Mouse (Mus musculus) cerebellum, adult 8-10 months (tissue): Measurements from ENCODE around the gene Lhb.
"Not testable (repeated sequence)": the region's sequence is repeated elsewhere in the genome, so short reads cannot be mapped to it uniquely, and the experiment has no call there.

Source experiments
- DNase-seq: peaks from one replicate; pipeline ENCODE4 v3.0.0; 2022

Lhb gene

DNA sequence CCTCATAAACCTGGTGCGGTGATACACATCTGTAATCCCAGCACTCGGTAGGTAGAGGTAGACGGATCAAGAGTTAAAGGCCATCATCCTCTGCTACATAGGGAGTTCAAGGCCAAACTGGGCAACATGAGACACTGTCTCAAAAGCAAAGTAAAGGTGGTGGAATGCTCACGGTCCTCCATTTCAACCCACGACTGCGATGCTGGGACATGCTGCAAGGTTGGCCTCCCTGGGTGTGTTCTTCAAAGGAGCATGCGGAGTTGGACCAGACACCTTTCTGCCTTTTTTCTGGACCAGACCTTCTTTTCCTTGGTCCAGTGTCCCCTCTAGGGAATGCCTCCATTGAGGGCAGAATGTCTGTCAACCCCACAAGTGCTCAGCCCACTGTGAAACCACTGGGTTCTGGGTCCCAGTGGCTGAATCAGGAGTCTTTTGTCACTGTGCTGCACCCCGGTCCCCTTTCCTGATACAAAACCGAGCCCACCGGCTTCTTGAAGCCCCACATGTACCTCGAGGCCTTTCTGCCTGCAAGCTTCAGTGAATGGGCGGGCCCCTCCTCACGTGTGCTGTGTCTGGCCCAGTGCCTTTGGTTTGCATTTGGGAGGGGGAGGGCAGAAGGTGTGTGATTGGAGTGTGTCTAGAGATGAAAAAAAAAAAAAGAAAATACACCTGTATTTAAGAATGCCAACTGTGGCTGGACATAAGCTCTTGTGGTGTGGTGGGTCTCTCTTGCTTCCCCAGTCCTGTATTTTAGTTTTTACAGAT is 35.5 kb downstream of the Lhb start:
- no peak for DNase-seq

- no peak for DNase-seq
Observed at GRCm38 (mm10) chr7:45456721-45457203, 36.1 kb downstream of the Lhb start.

DNA sequence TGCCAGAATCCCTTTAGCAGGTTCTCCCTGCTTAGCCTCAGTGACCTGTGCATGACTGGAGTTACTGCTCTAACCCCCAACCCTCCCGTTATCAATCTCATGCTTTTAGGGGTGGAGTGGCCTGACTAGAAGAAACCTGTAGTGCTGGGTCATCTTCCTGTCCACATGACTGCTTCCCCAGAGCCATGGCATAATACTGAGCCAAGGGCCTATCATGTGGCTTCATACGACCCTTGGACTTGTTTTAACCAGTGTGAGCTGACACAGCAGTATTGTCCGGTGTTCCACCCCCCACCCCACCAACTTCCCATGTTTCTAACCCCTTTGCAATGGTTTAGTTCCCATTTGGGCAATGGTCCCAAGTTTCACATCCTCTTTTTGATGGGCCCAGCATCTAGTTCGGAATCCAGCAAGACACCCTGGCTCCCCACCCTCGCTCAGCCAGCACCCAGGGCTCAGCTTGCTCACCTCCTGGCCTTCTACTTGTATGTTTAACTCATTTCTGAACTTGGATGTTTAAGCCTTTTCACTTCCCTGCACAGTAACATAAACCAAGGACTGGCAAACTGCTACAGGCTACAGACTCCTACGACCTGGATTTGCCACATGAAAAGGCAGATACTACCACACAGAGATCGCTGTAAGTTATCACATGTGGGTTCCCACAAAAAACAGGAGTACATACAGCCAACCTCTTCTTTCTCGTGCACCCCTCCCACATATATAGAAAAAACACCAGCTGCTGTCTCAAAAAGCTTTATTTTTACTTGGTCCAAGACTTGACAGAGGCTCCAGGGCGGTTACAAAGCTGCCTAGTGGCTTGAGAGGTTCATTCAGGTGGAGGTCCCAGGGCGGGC is 36.8 kb downstream of the Lhb start:
- no peak for DNase-seq

GRCm38 (mm10) chr7:45458748-45459563 is 38.3 kb downstream of the Lhb start:
- peak; percentile 80 for DNase-seq

DNA sequence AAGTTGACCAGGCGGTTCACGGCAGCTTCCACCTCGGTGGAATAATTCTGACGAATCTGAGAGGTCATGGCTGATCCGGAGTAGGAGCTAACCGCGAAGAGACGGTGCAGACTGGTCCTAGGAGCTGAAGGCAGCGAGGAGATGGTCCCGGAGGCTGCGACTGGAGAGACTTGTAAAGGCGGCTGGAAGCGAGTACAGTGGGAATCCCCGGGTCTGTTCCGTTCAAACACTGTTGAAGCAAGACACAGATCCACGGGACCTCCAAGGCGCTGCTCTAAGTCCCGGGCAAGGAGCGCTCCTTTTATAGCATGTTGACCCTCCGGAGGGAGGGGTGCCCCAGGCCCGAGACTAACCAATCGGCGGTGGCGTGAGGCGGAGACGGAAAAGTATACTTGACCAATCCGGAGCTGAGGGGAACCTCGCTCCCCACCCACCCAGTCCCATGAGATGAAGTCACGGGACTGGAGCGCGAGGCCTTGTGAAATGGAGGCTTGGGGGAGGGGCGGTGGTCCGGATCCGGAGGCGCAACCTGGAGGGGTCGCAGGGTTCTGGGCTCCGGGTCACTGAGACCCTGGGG is 39.0 kb downstream of the Lhb start, which contains the start of gene Ftl1:
TSS of gene Ftl1 (minus strand) at position 321 of the 577 bp plus-strand sequence.
- peak; percentile 94 for DNase-seq

DNA sequence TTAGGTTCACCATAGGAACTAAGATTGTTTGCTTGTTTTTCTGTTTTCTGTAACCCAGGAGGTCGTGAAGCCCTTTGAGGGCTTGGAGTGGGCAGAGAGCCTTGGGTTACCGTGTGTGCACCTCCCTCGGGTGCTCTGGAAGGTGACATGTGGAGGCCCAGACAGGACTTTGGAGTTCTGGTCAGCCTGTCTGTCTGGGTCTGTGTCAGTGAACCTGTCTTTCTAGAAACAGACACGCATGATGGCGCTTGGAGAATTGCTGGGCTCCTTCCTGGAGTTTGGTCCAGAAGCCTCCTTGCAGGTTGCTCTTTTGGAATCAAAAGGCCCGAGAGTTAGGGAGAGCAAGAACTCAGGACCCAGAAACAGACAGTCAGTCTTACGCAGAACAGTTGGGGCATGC is 39.8 kb downstream of the Lhb start:
- DNase-seq, result no peak

DNA sequence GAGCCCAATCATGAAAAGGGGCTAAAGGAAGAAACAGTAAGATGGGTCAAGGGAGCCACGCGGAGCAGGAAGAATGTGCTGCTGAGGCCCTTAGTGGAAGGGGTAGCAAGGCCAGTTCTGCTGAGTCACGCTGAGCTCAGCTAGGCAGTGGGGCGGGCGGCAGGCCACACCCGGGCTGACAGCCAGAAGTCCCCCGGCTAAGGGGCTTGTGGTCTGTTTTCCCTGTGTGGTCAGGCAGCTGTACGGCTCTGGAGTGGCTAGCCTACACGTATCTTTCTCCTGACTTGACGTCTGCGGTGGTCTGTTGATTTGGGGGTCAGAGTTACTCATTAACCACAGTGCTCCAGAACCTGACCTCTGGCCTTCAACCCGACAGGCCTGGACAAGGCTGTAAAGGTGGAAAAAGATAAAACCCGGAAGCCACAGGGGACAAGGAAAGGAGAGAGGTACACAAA is 40.3 kb downstream of the Lhb start:
- DNase-seq, result no peak

GRCm38 (mm10) chr7:45461326-45461725 is 40.7 kb downstream of the Lhb start:
- no peak for DNase-seq

DNA sequence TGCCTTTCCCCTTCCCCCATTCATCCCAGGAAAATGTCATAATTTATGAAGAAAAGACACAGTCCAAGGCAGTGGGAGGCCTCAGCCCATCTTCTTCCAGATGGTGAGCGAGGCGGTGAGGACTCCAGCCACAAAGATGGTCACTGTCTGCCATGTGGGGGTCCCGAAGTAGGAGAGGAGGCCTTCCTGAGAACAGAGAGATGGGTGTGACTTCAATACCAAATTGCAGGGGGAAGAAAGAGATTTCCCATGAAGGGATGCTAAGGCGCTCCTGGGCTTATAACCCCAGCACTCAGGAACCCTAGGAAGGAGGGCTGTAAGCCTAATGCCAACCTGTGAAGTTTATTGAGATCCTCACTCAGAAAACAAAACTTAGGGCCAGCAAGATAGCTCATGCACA is 41.2 kb downstream of the Lhb start:
- no peak for DNase-seq

- no peak for DNase-seq
Observed at GRCm38 (mm10) chr7:45462325-45462724, 41.7 kb downstream of the Lhb start.

DNA sequence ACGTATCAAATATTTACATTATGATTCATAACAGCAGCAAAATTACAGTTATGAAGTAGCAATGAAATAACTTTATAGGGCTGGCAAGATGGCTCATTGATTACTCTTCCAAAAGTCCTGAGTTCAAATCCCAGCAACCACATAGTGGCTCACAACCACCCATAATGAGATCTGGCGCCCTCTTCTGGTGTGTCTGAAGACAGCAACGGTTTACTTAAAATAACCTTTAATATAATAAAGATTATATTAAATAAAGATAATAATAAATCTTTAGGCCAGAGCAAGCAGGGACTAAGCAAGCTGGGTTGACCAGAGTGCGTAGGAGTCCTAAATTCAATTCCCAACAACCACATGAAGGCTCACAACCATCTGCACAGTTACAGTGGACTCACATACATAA is 42.2 kb downstream of the Lhb start:
- not testable (repeated sequence) for DNase-seq

- no peak for DNase-seq
Observed at GRCm38 (mm10) chr7:45463987-45464778, 43.6 kb downstream of the Lhb start.

DNA sequence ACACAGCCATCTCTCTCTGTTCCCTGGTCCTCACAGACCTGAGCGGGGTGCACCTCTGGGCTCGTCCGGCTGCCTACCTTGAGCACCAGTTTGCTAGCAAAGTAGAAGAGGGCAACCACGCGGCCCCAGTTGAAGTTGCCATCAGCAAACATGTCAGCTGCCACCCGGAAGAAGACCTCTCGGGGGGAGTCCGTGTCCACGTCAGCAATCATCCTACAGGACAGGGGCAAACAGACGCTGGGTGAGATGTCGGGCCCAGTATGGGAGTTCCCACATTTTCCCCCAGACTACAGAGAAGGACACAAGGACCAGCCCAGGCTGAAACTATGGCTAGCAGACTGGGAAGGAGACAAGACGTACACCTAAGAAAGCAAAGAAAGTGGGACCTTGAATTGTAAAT is 44.5 kb downstream of the Lhb start:
- no peak for DNase-seq

DNA sequence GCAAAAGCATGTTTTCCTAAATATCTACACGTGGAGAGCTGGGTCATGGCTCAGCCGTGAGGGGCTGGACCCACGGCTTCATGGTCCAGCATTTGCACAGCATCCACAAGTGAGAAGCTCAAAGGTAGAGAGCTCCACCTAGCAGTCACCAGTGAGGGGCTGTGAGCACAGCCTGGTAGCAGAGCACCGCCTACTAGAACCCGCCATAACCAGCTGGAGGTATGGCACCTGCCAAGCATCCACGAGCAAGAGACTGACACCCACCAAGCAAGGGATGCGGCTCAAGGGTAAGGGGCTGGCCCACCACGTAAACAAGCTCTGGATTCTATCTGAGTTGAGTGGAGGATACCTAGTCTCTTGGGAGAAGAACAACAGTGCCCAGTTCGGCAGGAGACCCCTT is 44.9 kb downstream of the Lhb start:
- DNase-seq, result no peak

DNA sequence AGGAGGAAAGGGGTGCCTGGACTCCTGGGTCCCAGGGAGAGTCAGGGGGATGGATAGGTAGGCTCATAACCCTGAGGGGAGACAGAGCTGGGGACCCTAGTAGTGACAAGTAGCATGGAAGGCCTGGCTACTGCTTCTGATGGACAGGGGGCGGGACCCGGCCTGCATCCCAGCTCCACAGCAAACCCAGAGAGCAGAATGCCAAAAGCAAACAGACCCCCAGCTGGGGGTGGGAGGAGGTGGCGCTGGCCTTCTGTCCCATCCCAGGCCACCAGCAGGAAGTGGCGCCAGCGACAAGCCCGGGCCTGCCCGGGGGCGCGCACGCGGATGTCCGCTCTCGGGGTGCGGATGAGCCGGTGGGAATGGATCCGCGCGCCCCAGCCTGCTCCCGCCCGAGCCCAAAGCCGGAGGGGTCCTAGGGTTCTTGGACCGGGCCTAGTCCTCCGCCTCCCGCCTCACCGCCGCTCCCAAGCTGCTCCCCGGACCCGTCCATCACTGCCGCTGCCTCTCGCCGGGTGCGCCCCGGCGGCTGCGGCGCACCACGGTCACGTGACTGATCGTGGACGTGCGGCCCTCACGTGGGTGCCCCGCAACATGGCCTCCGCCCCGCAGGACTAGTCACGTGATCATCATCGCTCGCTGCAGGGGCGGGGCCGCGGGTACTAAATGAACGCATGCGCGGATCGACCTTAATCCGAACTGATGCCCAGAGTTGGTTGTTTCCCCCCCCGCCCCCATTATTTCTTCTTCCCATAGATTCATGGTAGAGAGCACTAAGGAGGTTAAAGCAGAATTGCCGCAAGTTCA is 45.9 kb downstream of the Lhb start, which contains the start of gene Bax:
TSS of gene Bax (minus strand) at position 616 of the 807 bp plus-strand sequence.
- peak; percentile 98 for DNase-seq

- DNase-seq, result no peak
Observed at GRCm38 (mm10) chr7:45467090-45467670, 46.6 kb downstream of the Lhb start.

DNA sequence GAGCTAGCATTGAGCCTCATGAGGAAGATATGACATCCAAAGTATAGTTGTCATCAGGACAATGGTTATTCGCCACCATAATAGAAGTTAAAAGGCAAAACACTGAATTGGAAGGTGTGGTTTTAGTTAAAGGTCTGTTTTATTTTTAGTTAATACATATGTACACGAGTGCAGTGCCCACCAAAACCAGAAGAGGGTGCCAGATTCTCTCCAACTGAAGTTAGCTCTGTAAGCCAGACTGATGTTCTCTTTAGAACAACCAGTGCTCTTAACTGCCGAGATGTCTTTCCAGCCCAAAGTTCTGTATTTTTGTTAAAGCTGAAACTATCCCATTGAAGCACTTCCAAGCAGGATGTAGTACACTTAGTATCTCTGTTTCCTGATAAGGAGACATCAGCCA is 50.2 kb downstream of the Lhb start:
- no peak for DNase-seq
